ENCODE assay signal across 9 mouse cellular contexts in genomic region chr1:58714361-58714760, GRCm38 (mm10). TPM values are rescaled to one million over a fixed set of nuclear protein-coding genes. Genes with fewer than 3 reads are reported as not detected.
A peak's percentile ranks its signal among the peaks of the same experiment; 100 is the strongest.
DNase-seq lines count a peak whose midpoint lies in the region; ATAC-seq and TF ChIP-seq lines count a peak whose summit lies in the region.
"Had no signal": no experiment of that assay in that cellular context is flagged by ENCODE, and none has a peak within 500 bp of the region (broad histone marks: within the 10 kb centered on the region; RNA-seq: fewer than 3 reads in every experiment).

No protein-coding gene starts in this region.

- TF ChIP-seq CTCF in C2C12 (IDR thresholded peaks at IDR 0.05; ENCODE audit: control insufficient read depth, insufficient read depth, insufficient read length): no peak

- no peaks in the 10 kb centered on the region for H3K9me3 ChIP-seq in heart, embryonic 10.5 days
- H3K9me3 ChIP-seq in forebrain, embryonic 14.5 days (replicated peaks; ENCODE audit: control insufficient read depth, low read length): no peaks in the 10 kb centered on the region
- no peaks in the 10 kb centered on the region for H3K9me3 ChIP-seq in liver, embryonic 15.5 days (replicated peaks)

- no peak overlapping the region; the same call in 1 of the 2 replicates for H3K9ac ChIP-seq in forebrain, embryonic 14.5 days (ENCODE audit: low read length)
- peak overlapping the region; percentile 77; the same call in 1 of the 2 replicates for H3K9ac ChIP-seq in liver, embryonic 15.5 days

- H3K79me3 ChIP-seq in C2C12 (ENCODE audit: low read depth): peaks cover 40% of the 10 kb centered on the region

- intact Hi-C loops in heart, postnatal 10 days (cut with DNase I): no loop called here

- peak overlapping the region; percentile 7 for H3ac ChIP-seq in C2C12 (ENCODE audit: control insufficient read depth, insufficient read length, low read depth)

- no peak for DNase-seq in heart, embryonic 10.5 days (ENCODE audit: low spot score)
- DNase-seq in heart, postnatal 10 days: no peak
- DNase-seq in forebrain, embryonic 14.5 days (ENCODE audit: low spot score): no peak
- DNase-seq in T-cell, adult 2 months (ENCODE audit: low spot score): no peak
- no peak for DNase-seq in spleen, adult 18-20 months

- H3K4me1 ChIP-seq in heart, embryonic 10.5 days: peaks cover 11% of the 10 kb centered on the region; the same call in 1 of the 2 replicates
- no peaks in the 10 kb centered on the region; the same call in 1 of the 2 replicates for H3K4me1 ChIP-seq in forebrain, embryonic 14.5 days (ENCODE audit: control insufficient read depth, insufficient read depth, low read length)
- peaks cover 41% of the 10 kb centered on the region for H3K4me1 ChIP-seq in liver, embryonic 15.5 days (replicated peaks)

- H3K4me3 ChIP-seq in heart, embryonic 10.5 days: peak overlapping the region; percentile 78
- peak overlapping the region; percentile 69 for H3K4me3 ChIP-seq in C2C12 (ENCODE audit: insufficient read depth, poor library complexity, severe bottlenecking)
- peak overlapping the region; percentile 44; the same call in 1 of the 2 replicates for H3K4me3 ChIP-seq in forebrain, embryonic 14.5 days (ENCODE audit: low read depth, low read length)
- H3K4me3 ChIP-seq in liver, embryonic 15.5 days (replicated peaks): peak overlapping the region; percentile 73

- peak overlapping the region; percentile 98; the same call in 1 of the 2 replicates for H3K27ac ChIP-seq in heart, embryonic 10.5 days
- H3K27ac ChIP-seq in forebrain, embryonic 14.5 days (ENCODE audit: low read depth, low read length): no peak overlapping the region
- peak overlapping the region; percentile 93; the same call in 1 of the 2 replicates for H3K27ac ChIP-seq in liver, embryonic 15.5 days (replicated peaks)

- H3K4me2 ChIP-seq in forebrain, embryonic 14.5 days (ENCODE audit: low read length): peak overlapping the region; percentile 67
- peak overlapping the region; percentile 82 for H3K4me2 ChIP-seq in liver, embryonic 15.5 days

- 68% methylated on average over 1 of the region's 1 CpGs for whole genome bisulfite sequencing in heart, embryonic 10.5 days
- WGBS in forebrain, embryonic 14.5 days: 74% methylated on average over 1 of the region's 1 CpGs
- 36% methylated on average over 1 of the region's 1 CpGs for WGBS in liver, embryonic 15.5 days (ENCODE audit: insufficient replicate concordance)

- H3K36me3 ChIP-seq in heart, embryonic 10.5 days: peaks cover 28% of the 10 kb centered on the region
- peaks cover 36% of the 10 kb centered on the region for H3K36me3 ChIP-seq in C2C12 (ENCODE audit: control insufficient read depth, insufficient read depth)
- 0 out of 2 replicates have a peak, but pooled peaks cover 2% of the 10 kb centered on the region for H3K36me3 ChIP-seq in forebrain, embryonic 14.5 days (ENCODE audit: control insufficient read depth, insufficient read depth, low read length)
- no peaks in the 10 kb centered on the region; the same call in none of the 2 replicates for H3K36me3 ChIP-seq in liver, embryonic 15.5 days (replicated peaks)

- peaks cover 63% of the 10 kb centered on the region for H3K79me2 ChIP-seq in C2C12 (ENCODE audit: control insufficient read depth, insufficient read depth)

- no peak for ATAC-seq in forebrain, embryonic 14.5 days
- no peak for ATAC-seq in liver, embryonic 15.5 days (ENCODE audit: insufficient read depth)
- ATAC-seq in megakaryocyte-erythroid progenitor cell, adult 5-6 weeks (replicated peaks; ENCODE audit: low FRiP score, low TSS enrichment, poor library complexity, severe bottlenecking): no peak

- no peaks in the 10 kb centered on the region for H3K27me3 ChIP-seq in heart, embryonic 10.5 days (ENCODE audit: insufficient read depth, poor library complexity, severe bottlenecking)
- H3K27me3 ChIP-seq in C2C12 (ENCODE audit: control insufficient read depth, insufficient read depth, insufficient read length): no peaks in the 10 kb centered on the region
- H3K27me3 ChIP-seq in forebrain, embryonic 14.5 days (replicated peaks; ENCODE audit: control insufficient read depth, insufficient read depth, low read length): no peaks in the 10 kb centered on the region
- H3K27me3 ChIP-seq in liver, embryonic 15.5 days: no peaks in the 10 kb centered on the region

TF ChIP-seq in C2C12, 6 proteins besides CTCF, POLR2A, EP300 and RAD21:
- TF ChIP-seq MAX (IDR thresholded peaks at IDR 0.05): no peak
- no peak for TF ChIP-seq CEBPB (IDR thresholded peaks at IDR 0.05; ENCODE audit: low read depth)
- TF ChIP-seq MYOG (IDR thresholded peaks at IDR 0.05; ENCODE audit: control insufficient read depth, extremely low read depth, insufficient read length): no peak
- no peak for TF ChIP-seq USF1 (IDR thresholded peaks at IDR 0.05; ENCODE audit: low read depth)
- TF ChIP-seq FOSL1 (IDR thresholded peaks at IDR 0.05; ENCODE audit: insufficient read depth, low read length, poor library complexity, severe bottlenecking): no peak
- no peak for TF ChIP-seq MYOD1 (IDR thresholded peaks at IDR 0.05; ENCODE audit: control insufficient read depth, insufficient read length, low read depth)

RNA-seq across cellular contexts. Expression of gene Cflar, which starts 3.1 kb away (rescaled TPM):
- 31.5 and 31.6 TPM in 2 replicates for polyA plus RNA-seq in heart, embryonic 10.5 days (2016; fragmentation: Nextera tagmentation; extraction: Ambion mirVana)
- 10 to 100 TPM; 65.7 to 68.1 TPM for total RNA-seq in heart, postnatal 10 days (2021)
- polyA plus RNA-seq in C2C12 (2012; fragmentation: generic; extraction: Trizol): 23.6 TPM
- 18.3 and 18.7 TPM in 2 replicates for polyA plus RNA-seq in forebrain, embryonic 14.5 days (2014; fragmentation: Nextera tagmentation; extraction: Ambion mirVana)
- polyA plus RNA-seq in liver, embryonic 15.5 days (2015; fragmentation: Nextera tagmentation; extraction: Ambion mirVana): 16.3 and 16.9 TPM in 2 replicates
- 51.7 and 65.3 TPM in 2 replicates for total RNA-seq in megakaryocyte-erythroid progenitor cell, adult 5-6 weeks (2014; fragmentation: Nextera tagmentation)
- 26.9 and 53.4 TPM in 2 replicates for total RNA-seq in megakaryocyte-erythroid progenitor cell, adult 5-6 weeks (2017)

RNA-seq across cellular contexts. Expression of gene Als2cr12, which starts 18.6 kb away (rescaled TPM):
- not detected in 2 replicates for polyA plus RNA-seq in heart, embryonic 10.5 days (2016; fragmentation: Nextera tagmentation; extraction: Ambion mirVana)
- total RNA-seq in heart, postnatal 10 days (2021): under 1 TPM in 1 of 2 experiments, not detected in 1; 0.60 TPM
- 0.23 TPM for polyA plus RNA-seq in C2C12 (2012; fragmentation: generic; extraction: Trizol)
- polyA plus RNA-seq in forebrain, embryonic 14.5 days (2014; fragmentation: Nextera tagmentation; extraction: Ambion mirVana): not detected in 2 replicates
- 0.07 TPM in 1 of 2 replicates, not detected in the other for polyA plus RNA-seq in liver, embryonic 15.5 days (2015; fragmentation: Nextera tagmentation; extraction: Ambion mirVana)
- not detected in 2 replicates for total RNA-seq in megakaryocyte-erythroid progenitor cell, adult 5-6 weeks (2014; fragmentation: Nextera tagmentation)
- total RNA-seq in megakaryocyte-erythroid progenitor cell, adult 5-6 weeks (2017): not detected in 2 replicates
- total RNA-seq: common myeloid progenitor, adult 5-6 weeks had no signal
